Mouse (Mus musculus) forebrain, embryonic 11.5 days (tissue): ENCODE measurements at regions not wholly inside any gene's neighbourhood (a gene's known extent, or its start where the extent isn't known, plus 50 kb on each side); places are given as distances from the start of the nearest gene placed in this dataset.
A peak's percentile ranks its signal among the peaks of the same experiment; 100 is the strongest.

Source experiments
- ATAC-seq: fragments of 200-750 bp; cut with Nextera tagmentation; replicated peaks from 2 replicates; pipeline ENCODE4 v1.8.0; 2017; ENCODE audit warnings: moderate TSS enrichment; ENCODE audit not compliant: low FRiP score
- DNase-seq: peaks from one replicate; pipeline ENCODE4 v3.0.0-alpha.2; 2017; ENCODE audit warnings: low spot score
- H3K27ac ChIP-seq: fragments of 300-500 bp; sonication (generic); 2 replicates; pipeline ENCODE4 v1.5.1; 2014; ENCODE audit warnings: low read depth, low read length
- H3K27me3 ChIP-seq: fragments of 300-500 bp; sonication (generic); 2 replicates; pipeline ENCODE4 v1.6.1; 2014; ENCODE audit warnings: mild to moderate bottlenecking, low read length, mixed read lengths; ENCODE audit not compliant: control insufficient read depth, insufficient read depth
- H3K36me3 ChIP-seq: fragments of 300-500 bp; sonication (generic); 2 replicates; pipeline ENCODE4 v1.6.1; 2014; ENCODE audit warnings: mild to moderate bottlenecking, low read length, moderate library complexity, mixed read lengths; ENCODE audit not compliant: control insufficient read depth, insufficient read depth
- H3K4me1 ChIP-seq: fragments of 300-500 bp; sonication (generic); replicated peaks from 2 replicates; pipeline ENCODE4 v1.6.1; 2014; ENCODE audit warnings: low read length, mixed read lengths; ENCODE audit not compliant: control insufficient read depth, insufficient read depth
- H3K4me2 ChIP-seq: fragments of 300-500 bp; sonication (generic); 2 replicates; pipeline ENCODE4 v1.6.1; 2014; ENCODE audit warnings: low read depth, mild to moderate bottlenecking, low read length, moderate library complexity, mixed read lengths; ENCODE audit not compliant: severe bottlenecking
- H3K4me3 ChIP-seq: fragments of 300-500 bp; sonication (generic); 2 replicates; pipeline ENCODE4 v1.5.1; 2014; ENCODE audit warnings: low read depth, low read length
- H3K9ac ChIP-seq: fragments of 300-500 bp; sonication (generic); 2 replicates; pipeline ENCODE4 v1.6.1; 2014; ENCODE audit warnings: low read length
- H3K9me3 ChIP-seq: fragments of 300-500 bp; sonication (generic); 2 replicates; pipeline ENCODE4 v1.6.1; 2016; ENCODE audit warnings: low read length, mixed read lengths; ENCODE audit not compliant: control insufficient read depth
- WGBS: fragments of 180-500 bp; shearing (Covaris S2); extraction: QIAGEN DNeasy Blood & Tissue Kit; methylation state at CpG from one replicate; pipeline ENCODE4 v1.1.7; 2014; 5-methylcytosine and 5-hydroxymethylcytosine counted together

- Histone ChIP-seq H3K36me3 (no peaks in the 10 kb centered on the region), H3K27me3 (no peaks in the 10 kb centered on the region; the same call in 1 of the 2 replicates), H3K9me3 (no peaks in the 10 kb centered on the region), H3K9ac (no peak overlapping the region), H3K4me2 (no peak overlapping the region), H3K4me3 (no peak overlapping the region), H3K4me1 (no peaks in the 10 kb centered on the region; the same call in 1 of the 2 replicates), H3K27ac (no peak overlapping the region)
- WGBS, result 53% methylated on average over 9 of the region's 9 CpGs
- no peak for DNase-seq
- peak; percentile 46; the same call in 1 of the 2 replicates for ATAC-seq
Measured at GRCm38 (mm10) chr2:61250068-61250800, 287.2 kb upstream of the Rbms1 start.

- ATAC-seq (no peak), DNase-seq (no peak)
- no peaks in the 10 kb centered on the region; the same call in 1 of the 2 replicates for H3K4me1 ChIP-seq
- no peaks in the 10 kb centered on the region for H3K36me3 ChIP-seq
- H3K27ac ChIP-seq, result no peak overlapping the region
- H3K9ac ChIP-seq, result no peak overlapping the region
- H3K4me3 ChIP-seq, result no peak overlapping the region
- no peaks in the 10 kb centered on the region for H3K9me3 ChIP-seq
- no peak overlapping the region for H3K4me2 ChIP-seq
- 89% methylated on average over 4 of the region's 4 CpGs for WGBS
- no peaks in the 10 kb centered on the region; the same call in 1 of the 2 replicates for H3K27me3 ChIP-seq
Measured at GRCm38 (mm10) chr2:61247956-61248355, 285.0 kb upstream of the Rbms1 start.

GRCm38 (mm10) chr2:61247336-61247735 is 284.3 kb upstream of the Rbms1 start:
- no peak for DNase-seq
- Histone ChIP-seq H3K36me3 (no peaks in the 10 kb centered on the region), H3K4me1 (no peaks in the 10 kb centered on the region; the same call in 1 of the 2 replicates), H3K27ac (no peak overlapping the region), H3K4me3 (no peak overlapping the region), H3K27me3 (no peaks in the 10 kb centered on the region; the same call in 1 of the 2 replicates), H3K9ac (no peak overlapping the region), H3K4me2 (no peak overlapping the region), H3K9me3 (no peaks in the 10 kb centered on the region)
- WGBS, result 36% methylated on average over 2 of the region's 2 CpGs
- no peak for ATAC-seq

- H3K27me3 ChIP-seq, result no peaks in the 10 kb centered on the region; the same call in 1 of the 2 replicates
- no peak overlapping the region for H3K27ac ChIP-seq
- DNase-seq, result no peak
- H3K36me3 ChIP-seq, result no peaks in the 10 kb centered on the region
- no peak overlapping the region for H3K4me3 ChIP-seq
- WGBS, result 18% methylated on average over 3 of the region's 3 CpGs
- no peak overlapping the region for H3K9ac ChIP-seq
- no peak for ATAC-seq
- no peaks in the 10 kb centered on the region; the same call in 1 of the 2 replicates for H3K4me1 ChIP-seq
- no peak overlapping the region for H3K4me2 ChIP-seq
- H3K9me3 ChIP-seq, result no peaks in the 10 kb centered on the region
Measured at GRCm38 (mm10) chr2:61246691-61247258, 283.8 kb upstream of the Rbms1 start.

- 87% methylated on average over 7 of the region's 7 CpGs for WGBS
- Histone ChIP-seq H3K27me3 (no peaks in the 10 kb centered on the region; the same call in 1 of the 2 replicates), H3K27ac (no peak overlapping the region), H3K4me2 (no peak overlapping the region), H3K36me3 (no peaks in the 10 kb centered on the region), H3K4me1 (no peaks in the 10 kb centered on the region; the same call in 1 of the 2 replicates), H3K9me3 (no peaks in the 10 kb centered on the region), H3K9ac (no peak overlapping the region), H3K4me3 (no peak overlapping the region)
- DNase-seq (no peak), ATAC-seq (no peak)
Measured at GRCm38 (mm10) chr2:61245526-61245925, 282.5 kb upstream of the Rbms1 start.

GRCm38 (mm10) chr2:61221676-61222075 is 258.7 kb upstream of the Rbms1 start:
- Histone ChIP-seq H3K36me3 (no peaks in the 10 kb centered on the region), H3K27me3 (no peaks in the 10 kb centered on the region), H3K9ac (no peak overlapping the region), H3K4me2 (no peak overlapping the region), H3K4me1 (no peaks in the 10 kb centered on the region), H3K9me3 (no peaks in the 10 kb centered on the region), H3K27ac (no peak overlapping the region), H3K4me3 (no peak overlapping the region)
- WGBS, result 84% methylated on average over 3 of the region's 3 CpGs
- DNase-seq, result no peak
- ATAC-seq, result no peak

- H3K9me3 ChIP-seq, result no peaks in the 10 kb centered on the region
- H3K27me3 ChIP-seq, result no peaks in the 10 kb centered on the region
- H3K4me3 ChIP-seq, result no peak overlapping the region
- H3K4me1 ChIP-seq, result no peaks in the 10 kb centered on the region
- 90% methylated on average over 2 of the region's 2 CpGs for WGBS
- H3K9ac ChIP-seq, result no peak overlapping the region
- H3K4me2 ChIP-seq, result no peak overlapping the region
- ATAC-seq (no peak), DNase-seq (no peak)
- no peak overlapping the region for H3K27ac ChIP-seq
- H3K36me3 ChIP-seq, result no peaks in the 10 kb centered on the region
Measured at GRCm38 (mm10) chr2:61221157-61221556, 258.2 kb upstream of the Rbms1 start.

GRCm38 (mm10) chr2:61213951-61214350 is 251.0 kb upstream of the Rbms1 start:
- H3K9ac ChIP-seq, result no peak overlapping the region
- no peak for DNase-seq
- 92% methylated on average over 1 of the region's 1 CpGs for WGBS
- H3K4me2 ChIP-seq, result no peak overlapping the region
- no peaks in the 10 kb centered on the region for H3K27me3 ChIP-seq
- no peak overlapping the region for H3K4me3 ChIP-seq
- H3K27ac ChIP-seq, result no peak overlapping the region
- no peaks in the 10 kb centered on the region for H3K9me3 ChIP-seq
- no peaks in the 10 kb centered on the region for H3K36me3 ChIP-seq
- no peaks in the 10 kb centered on the region for H3K4me1 ChIP-seq
- ATAC-seq, result no peak

- Histone ChIP-seq H3K4me2 (no peak overlapping the region), H3K36me3 (no peaks in the 10 kb centered on the region), H3K9ac (no peak overlapping the region), H3K27me3 (no peaks in the 10 kb centered on the region), H3K4me3 (no peak overlapping the region), H3K4me1 (no peaks in the 10 kb centered on the region), H3K27ac (no peak overlapping the region), H3K9me3 (no peaks in the 10 kb centered on the region)
- DNase-seq (no peak), ATAC-seq (no peak)
Measured at GRCm38 (mm10) chr2:61201387-61201786, 238.4 kb upstream of the Rbms1 start.
